Mouse (Mus musculus) left cerebral cortex, adult 2 months (tissue): ENCODE measurements around the gene 2010300C02Rik. TPM values are rescaled to one million over a fixed set of nuclear protein-coding genes. Genes with fewer than 3 reads are reported as not detected.

ENCODE experiments used
- DNase-seq, 2 experiments: peaks; one replicate each; pipeline ENCODE4 v3.0.0; 2021 to 2022; ENCODE audit warnings: low spot score in 2 of 2, mixed read lengths in 1 of 2; ENCODE audit errors: extremely low spot score in 1 of 2
- H3K27ac ChIP-seq: fragments of 200-600 bp; 2 replicates; pipeline ENCODE4 v1.8.1; 2022
- H3K4me3 ChIP-seq: fragments of 200-600 bp; 2 replicates; pipeline ENCODE4 v1.8.1; 2022
- CTCF ChIP-seq: fragments of 200-600 bp; IDR thresholded peaks from 2 replicates; pipeline ENCODE4 v1.8.1; 2022; ENCODE audit warnings: antibody characterized with exemption, mild to moderate bottlenecking, moderate library complexity
- intact Hi-C: fragments of 180-260 bp; cut with DNase I; formaldehyde crosslinking; loops from one replicate; pipeline ENCODE4 v1.15.1; 2025
- total RNA-seq, 2 experiments: library from RNA; stranded (reverse); gene quantifications; 2 replicates each; pipeline ENCODE4 v1.2.3; 2021

2010300C02Rik gene
- total RNA-seq, 2 experiments from 2014 or later: 282 to 283 TPM

GRCm38 (mm10) chr1:37585809-37586480 lies 133.9 kb downstream of the 2010300C02Rik start:
- intact Hi-C loops: loop anchor here (5.0 kb wide), 1 partner anchor 44 kb away; the partner anchor contains the start of gene Mgat4a
- DNase-seq: peak; percentile 45 to 47
- Histone ChIP-seq H3K27ac (peak overlapping the region; percentile 73; the same call in 1 of the 2 replicates), H3K4me3 (no peak overlapping the region)
- no peak for TF ChIP-seq CTCF

DNA sequence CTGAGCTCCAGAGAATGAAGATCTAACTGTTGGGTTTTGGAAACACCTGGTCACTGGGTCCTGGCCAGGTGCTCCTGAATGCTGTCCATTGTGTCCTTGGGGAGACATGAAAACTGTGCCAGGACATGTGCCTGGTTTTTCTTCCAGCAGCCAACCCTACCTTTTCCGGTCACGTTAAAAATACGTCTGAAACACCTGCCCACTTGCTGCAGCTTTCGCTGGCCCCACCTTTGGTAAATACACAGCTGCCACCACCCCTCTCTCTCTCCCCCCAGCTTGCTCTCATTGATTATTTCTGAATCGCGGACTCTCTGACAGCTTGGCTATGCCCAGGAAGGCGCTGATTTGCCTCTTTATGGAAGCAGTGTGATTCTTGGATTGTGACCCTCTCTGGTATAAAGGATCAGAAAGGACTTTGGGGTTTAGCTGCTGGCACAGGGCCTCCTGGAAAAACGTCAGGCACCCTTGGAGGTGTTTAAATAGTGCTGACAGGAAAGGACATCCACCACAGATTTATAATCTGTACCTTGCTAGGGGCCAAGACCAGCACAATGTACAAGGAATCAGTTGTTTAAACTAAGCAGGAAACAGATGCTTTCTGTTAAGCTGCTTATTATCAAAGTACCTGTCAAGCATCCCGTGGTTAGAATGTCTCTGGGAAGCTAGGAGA lies 136.0 kb downstream of the 2010300C02Rik start:
- H3K27ac ChIP-seq: no peak overlapping the region
- intact Hi-C loops: no loop called here
- DNase-seq: no peak

GRCm38 (mm10) chr1:37583167-37583566 lies 136.7 kb downstream of the 2010300C02Rik start:
- no peak overlapping the region for H3K4me3 ChIP-seq
- no peak overlapping the region for H3K27ac ChIP-seq
- TF ChIP-seq CTCF: no peak
- no peak for DNase-seq
- intact Hi-C loops: no loop called here

More for the DNA sequence above, 136.0 kb downstream of the 2010300C02Rik start:
- no peak overlapping the region for H3K4me3 ChIP-seq
- TF ChIP-seq CTCF: no peak

GRCm38 (mm10) chr1:37579686-37580085 lies 140.2 kb downstream of the 2010300C02Rik start:
- no peak for TF ChIP-seq CTCF
- Histone ChIP-seq H3K4me3 (no peak overlapping the region), H3K27ac (no peak overlapping the region)
- intact Hi-C loops: no loop called here
- DNase-seq: no peak

DNA sequence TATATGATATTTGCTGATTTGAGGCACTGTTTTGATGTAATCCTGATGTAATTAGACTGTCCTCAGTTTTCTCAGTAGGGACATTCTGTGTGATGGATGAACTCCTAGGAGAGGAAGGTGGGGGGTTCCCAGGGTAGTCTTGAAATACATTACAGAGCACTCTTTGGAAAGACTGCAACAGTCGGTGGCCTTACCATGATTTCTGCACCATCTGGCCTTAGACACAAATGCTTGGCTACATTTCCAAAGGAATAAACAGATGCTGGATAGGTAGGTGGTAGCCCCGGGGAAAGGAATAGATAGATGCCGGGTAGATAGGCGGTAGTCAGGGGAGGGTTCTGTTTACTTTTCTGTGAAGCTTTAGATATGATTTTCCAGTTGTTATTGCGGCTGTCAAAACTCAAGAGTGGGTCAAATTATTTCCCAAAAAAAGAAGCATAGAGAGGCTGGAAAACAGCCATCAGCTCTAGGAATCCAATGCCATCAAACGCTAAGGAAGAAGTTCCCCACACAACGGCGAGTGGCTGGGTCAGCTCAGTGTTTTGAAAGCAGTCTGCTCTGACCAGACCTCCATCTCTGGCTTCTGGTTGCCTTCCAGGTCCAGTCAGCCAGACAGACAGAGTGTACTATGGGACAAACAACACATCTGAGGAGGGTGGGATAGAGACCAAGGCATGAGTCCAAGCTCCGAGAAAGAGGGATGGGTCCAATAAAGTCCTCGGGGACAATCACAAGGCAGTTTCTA lies 147.2 kb downstream of the 2010300C02Rik start:
- no peak overlapping the region for H3K27ac ChIP-seq
- no peak for TF ChIP-seq CTCF
- no peak overlapping the region for H3K4me3 ChIP-seq
- intact Hi-C loops: no loop called here
- no peak for DNase-seq

DNA sequence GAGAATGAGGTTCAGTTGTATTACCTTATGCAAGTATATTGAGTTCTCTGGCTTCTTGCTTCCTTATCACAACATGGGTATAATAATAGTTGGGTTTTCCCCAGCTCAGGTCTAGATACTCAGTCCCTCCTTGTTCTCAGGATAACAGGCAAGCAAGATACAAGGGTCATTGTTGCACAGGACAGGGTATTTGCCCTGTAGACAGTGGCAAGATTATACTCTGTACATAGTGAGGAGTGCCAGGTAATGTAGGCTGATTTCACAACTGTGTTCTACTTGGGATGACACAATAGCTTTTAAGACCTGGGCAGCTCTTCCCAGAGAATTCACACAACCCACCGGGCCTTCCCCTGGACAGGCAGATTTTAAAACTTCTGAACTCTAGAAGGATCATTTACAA lies 151.5 kb downstream of the 2010300C02Rik start:
- no peak overlapping the region for H3K27ac ChIP-seq
- no peak overlapping the region for H3K4me3 ChIP-seq
- TF ChIP-seq CTCF: no peak
- no peak for DNase-seq
- intact Hi-C loops: no loop called here

DNA sequence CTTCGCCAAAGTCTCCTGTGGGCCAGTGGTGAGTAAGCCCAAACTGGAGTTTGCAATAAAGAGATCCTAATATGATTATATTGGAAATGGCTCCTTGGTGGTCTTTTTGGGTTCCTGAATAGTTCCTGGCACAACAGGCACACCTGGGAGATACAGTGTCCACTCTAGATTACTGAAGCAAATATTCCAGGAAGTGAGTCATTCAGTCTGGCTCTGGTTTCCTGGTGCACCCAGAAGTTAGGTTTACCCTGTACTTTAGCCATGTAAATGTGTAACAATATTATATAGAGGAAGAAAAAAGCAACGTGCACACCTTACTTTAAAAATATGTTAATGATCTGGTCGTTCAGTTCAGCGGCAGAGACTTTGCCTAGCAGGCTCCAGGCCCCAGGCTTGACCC lies 153.1 kb downstream of the 2010300C02Rik start:
- intact Hi-C loops: no loop called here

GRCm38 (mm10) chr1:37566344-37566743 lies 153.5 kb downstream of the 2010300C02Rik start:
- no peak overlapping the region for H3K4me3 ChIP-seq
- TF ChIP-seq CTCF: no peak
- H3K27ac ChIP-seq: no peak overlapping the region
- intact Hi-C loops: no loop called here
- DNase-seq: no peak

More for the DNA sequence above, 153.1 kb downstream of the 2010300C02Rik start:
- H3K27ac ChIP-seq: no peak overlapping the region
- no peak for TF ChIP-seq CTCF
- H3K4me3 ChIP-seq: no peak overlapping the region
- DNase-seq: no peak

GRCm38 (mm10) chr1:37565396-37565795 lies 154.5 kb downstream of the 2010300C02Rik start:
- Histone ChIP-seq H3K4me3 (no peak overlapping the region), H3K27ac (no peak overlapping the region)
- DNase-seq: no peak
- intact Hi-C loops: no loop called here
- TF ChIP-seq CTCF: no peak

- DNase-seq: no peak
- intact Hi-C loops: no loop called here
- no peak overlapping the region for H3K4me3 ChIP-seq
- no peak for TF ChIP-seq CTCF
- no peak overlapping the region for H3K27ac ChIP-seq
Observed at GRCm38 (mm10) chr1:37561955-37562354, 157.9 kb downstream of the 2010300C02Rik start.

Other genes with a start within 250 kb of the 2010300C02Rik start
- gene Mgat4a, start 179.1 kb downstream of the 2010300C02Rik start, total RNA-seq: 10 to 100 TPM; 30.1 to 32.2 TPM
- 10 to 100 TPM; 20.0 to 24.0 TPM for gene Tsga10, start 146.3 kb upstream of the 2010300C02Rik start, total RNA-seq
- 10 to 100 TPM in 1 of 2 experiments, 1 to 10 TPM in 1; 9.5 to 10.9 TPM for gene Lipt1, start 151.7 kb upstream of the 2010300C02Rik start, total RNA-seq
- gene Mitd1, start 170.3 kb upstream of the 2010300C02Rik start, total RNA-seq: 10 to 100 TPM; 10.6 to 10.9 TPM
- 100 to 1,000 TPM; 139 to 148 TPM for gene Mrpl30, start 170.4 kb upstream of the 2010300C02Rik start, total RNA-seq
- not detected for gene Lyg2, start 196.4 kb upstream of the 2010300C02Rik start, total RNA-seq
- gene Lyg1, start 237.7 kb upstream of the 2010300C02Rik start, total RNA-seq: not detected